Mouse (Mus musculus): Measurements from ENCODE around the gene Hfm1. TPM values are rescaled to one million over a fixed set of nuclear protein-coding genes. Genes with fewer than 3 reads are reported as not detected.

Gene Hfm1
- not detected in 2 replicates for polyA plus RNA-seq (2015; fragmentation: Nextera tagmentation; extraction: Ambion mirVana)

GRCm38 (mm10) chr5:106925488-106926368 is at the start of gene Hfm1:
Hfm1 (minus strand) TSS chr5:106926321.

GRCm38 (mm10) chr5:106963584-106964512 is 37.7 kb upstream of the Hfm1 start, which contains the start of gene Cdc7:
Cdc7 (plus strand) TSS chr5:106964322.

Small RNA genes lying within 50 kb of the gene (microRNA-seq; reads per million reads assigned to microRNA genes)
- gene Gm27527, result 0 reads per million in 2 experiments

Other genes with a start within 250 kb of the Hfm1 start
- 29.3 and 30.5 TPM in 2 replicates for gene Zfp644, start 229.0 kb downstream of the Hfm1 start, polyA plus RNA-seq (2015; fragmentation: Nextera tagmentation; extraction: Ambion mirVana)
- 6.4 and 6.8 TPM in 2 replicates for gene Cdc7, start 38.0 kb upstream of the Hfm1 start, polyA plus RNA-seq (2015; fragmentation: Nextera tagmentation; extraction: Ambion mirVana)

Data from skeletal muscle tissue, postnatal 0 days (tissue).